Mouse (Mus musculus): Measurements from ENCODE around the gene Pnldc1.

- TF ChIP-seq CTCF (IDR thresholded peaks at IDR 0.05) (no peak), EP300 (IDR thresholded peaks at IDR 0.05) (no peak)
Observed at GRCm38 (mm10) chr17:12872275-12873028, 37.6 kb downstream of the Pnldc1 start.
